Mouse (Mus musculus): ENCODE measurements at regions not wholly inside any gene's neighbourhood (a gene's known extent, or its start where the extent isn't known, plus 50 kb on each side); places are given as distances from the start of the nearest gene placed in this dataset.

GRCm38 (mm10) chr4:71585880-71586279 lies 171.9 kb downstream of the Gm11232 start:
- no peak overlapping the region for H3K9ac ChIP-seq (ENCODE audit: low read depth, low read length)
- H3K4me1 ChIP-seq (ENCODE audit: control insufficient read depth, insufficient read depth, low read length): no peaks in the 10 kb centered on the region
- WGBS: 66% methylated on average over 2 of the region's 2 CpGs
- H3K27ac ChIP-seq (replicated peaks; ENCODE audit: insufficient read depth, low read depth, low read length): no peak overlapping the region
- TF ChIP-seq CTCF (IDR thresholded peaks at IDR 0.05; ENCODE audit: low read depth, low read length) (no peak), POLR2A (IDR thresholded peaks at IDR 0.05; ENCODE audit: extremely low read depth, insufficient read depth, low read length) (no peak)
- H3K36me3 ChIP-seq (ENCODE audit: control insufficient read depth, insufficient read depth, low read length): no peaks in the 10 kb centered on the region
- no peaks in the 10 kb centered on the region for H3K79me2 ChIP-seq (ENCODE audit: control insufficient read depth, insufficient read depth, low read length)
- no peak overlapping the region for H3K4me3 ChIP-seq (ENCODE audit: insufficient read depth, low read depth, low read length)
- DNase-seq (ENCODE audit: extremely low read depth, low read depth, low spot score): no peak
- H3K27me3 ChIP-seq (ENCODE audit: control insufficient read depth, insufficient read depth, low read length): no peaks in the 10 kb centered on the region

- DNase-seq (ENCODE audit: extremely low read depth, low read depth, low spot score): no peak
- H3K36me3 ChIP-seq (ENCODE audit: control insufficient read depth, insufficient read depth, low read length): no peaks in the 10 kb centered on the region
- no peak for TF ChIP-seq CTCF (IDR thresholded peaks at IDR 0.05; ENCODE audit: low read depth, low read length)
- TF ChIP-seq POLR2A (IDR thresholded peaks at IDR 0.05; ENCODE audit: extremely low read depth, insufficient read depth, low read length): no peak
- H3K27ac ChIP-seq (replicated peaks; ENCODE audit: insufficient read depth, low read depth, low read length): no peak overlapping the region
- no peak overlapping the region for H3K4me3 ChIP-seq (ENCODE audit: insufficient read depth, low read depth, low read length)
- no peaks in the 10 kb centered on the region for H3K27me3 ChIP-seq (ENCODE audit: control insufficient read depth, insufficient read depth, low read length)
- H3K4me1 ChIP-seq (ENCODE audit: control insufficient read depth, insufficient read depth, low read length): no peaks in the 10 kb centered on the region
- 82% methylated on average over 5 of the region's 5 CpGs for WGBS
- H3K79me2 ChIP-seq (ENCODE audit: control insufficient read depth, insufficient read depth, low read length): no peaks in the 10 kb centered on the region
- no peak overlapping the region for H3K9ac ChIP-seq (ENCODE audit: low read depth, low read length)
These were observed 197.1 kb downstream of the Gm11232 start for GRCm38 (mm10) chr4:71560656-71561055.

- Histone ChIP-seq H3K79me2 (ENCODE audit: control insufficient read depth, insufficient read depth, low read length) (no peaks in the 10 kb centered on the region), H3K4me3 (ENCODE audit: insufficient read depth, low read depth, low read length) (no peak overlapping the region), H3K27me3 (ENCODE audit: control insufficient read depth, insufficient read depth, low read length) (no peaks in the 10 kb centered on the region), H3K36me3 (ENCODE audit: control insufficient read depth, insufficient read depth, low read length) (no peaks in the 10 kb centered on the region), H3K27ac (replicated peaks; ENCODE audit: insufficient read depth, low read depth, low read length) (no peak overlapping the region), H3K9ac (ENCODE audit: low read depth, low read length) (no peak overlapping the region), H3K4me1 (ENCODE audit: control insufficient read depth, insufficient read depth, low read length) (no peaks in the 10 kb centered on the region)
- TF ChIP-seq CTCF (IDR thresholded peaks at IDR 0.05; ENCODE audit: low read depth, low read length) (no peak), POLR2A (IDR thresholded peaks at IDR 0.05; ENCODE audit: extremely low read depth, insufficient read depth, low read length) (no peak)
- DNase-seq (ENCODE audit: extremely low read depth, low read depth, low spot score): no peak
These were observed 218.6 kb downstream of the Gm11232 start for GRCm38 (mm10) chr4:71539200-71539599.

GRCm38 (mm10) chr4:71537971-71538370 lies 219.8 kb downstream of the Gm11232 start:
- Histone ChIP-seq H3K27me3 (ENCODE audit: control insufficient read depth, insufficient read depth, low read length) (no peaks in the 10 kb centered on the region), H3K9ac (ENCODE audit: low read depth, low read length) (no peak overlapping the region), H3K4me3 (ENCODE audit: insufficient read depth, low read depth, low read length) (no peak overlapping the region), H3K36me3 (ENCODE audit: control insufficient read depth, insufficient read depth, low read length) (no peaks in the 10 kb centered on the region), H3K27ac (replicated peaks; ENCODE audit: insufficient read depth, low read depth, low read length) (no peak overlapping the region), H3K4me1 (ENCODE audit: control insufficient read depth, insufficient read depth, low read length) (no peaks in the 10 kb centered on the region), H3K79me2 (ENCODE audit: control insufficient read depth, insufficient read depth, low read length) (no peaks in the 10 kb centered on the region)
- TF ChIP-seq POLR2A (IDR thresholded peaks at IDR 0.05; ENCODE audit: extremely low read depth, insufficient read depth, low read length): no peak
- no peak for TF ChIP-seq CTCF (IDR thresholded peaks at IDR 0.05; ENCODE audit: low read depth, low read length)
- 78% methylated on average over 2 of the region's 2 CpGs for WGBS
- no peak for DNase-seq (ENCODE audit: extremely low read depth, low read depth, low spot score)

- H3K27me3 ChIP-seq (ENCODE audit: control insufficient read depth, insufficient read depth, low read length): no peaks in the 10 kb centered on the region
- DNase-seq (ENCODE audit: extremely low read depth, low read depth, low spot score): peak; percentile 8
- TF ChIP-seq POLR2A (IDR thresholded peaks at IDR 0.05; ENCODE audit: extremely low read depth, insufficient read depth, low read length) (no peak), CTCF (IDR thresholded peaks at IDR 0.05; ENCODE audit: low read depth, low read length) (no peak)
- H3K9ac ChIP-seq (ENCODE audit: low read depth, low read length): no peak overlapping the region
- H3K4me3 ChIP-seq (ENCODE audit: insufficient read depth, low read depth, low read length): no peak overlapping the region
- no peaks in the 10 kb centered on the region for H3K79me2 ChIP-seq (ENCODE audit: control insufficient read depth, insufficient read depth, low read length)
- no peaks in the 10 kb centered on the region for H3K36me3 ChIP-seq (ENCODE audit: control insufficient read depth, insufficient read depth, low read length)
- WGBS: 47% methylated on average over 4 of the region's 4 CpGs
- H3K4me1 ChIP-seq (ENCODE audit: control insufficient read depth, insufficient read depth, low read length): no peaks in the 10 kb centered on the region
- H3K27ac ChIP-seq (replicated peaks; ENCODE audit: insufficient read depth, low read depth, low read length): no peak overlapping the region
These were observed 233.4 kb downstream of the Gm11232 start for GRCm38 (mm10) chr4:71524255-71524970.

GRCm38 (mm10) chr4:71520751-71521150 lies 237.0 kb downstream of the Gm11232 start:
- no peaks in the 10 kb centered on the region for H3K79me2 ChIP-seq (ENCODE audit: control insufficient read depth, insufficient read depth, low read length)
- H3K27me3 ChIP-seq (ENCODE audit: control insufficient read depth, insufficient read depth, low read length): no peaks in the 10 kb centered on the region
- no peak overlapping the region for H3K4me3 ChIP-seq (ENCODE audit: insufficient read depth, low read depth, low read length)
- DNase-seq (ENCODE audit: extremely low read depth, low read depth, low spot score): no peak
- no peaks in the 10 kb centered on the region for H3K36me3 ChIP-seq (ENCODE audit: control insufficient read depth, insufficient read depth, low read length)
- H3K4me1 ChIP-seq (ENCODE audit: control insufficient read depth, insufficient read depth, low read length): no peaks in the 10 kb centered on the region
- no peak overlapping the region for H3K9ac ChIP-seq (ENCODE audit: low read depth, low read length)
- TF ChIP-seq POLR2A (IDR thresholded peaks at IDR 0.05; ENCODE audit: extremely low read depth, insufficient read depth, low read length) (no peak), CTCF (IDR thresholded peaks at IDR 0.05; ENCODE audit: low read depth, low read length) (no peak)
- H3K27ac ChIP-seq (replicated peaks; ENCODE audit: insufficient read depth, low read depth, low read length): no peak overlapping the region
